Mouse (Mus musculus) E14TG2a.4 (cell line): ENCODE results near the gene Olfr373.

Experiments used
- H3K27me3 ChIP-seq: 2 replicates; pipeline ENCODE4 v1.6.1; 2014; ENCODE audit warnings: low read length, control low read depth; ENCODE audit not compliant: insufficient read depth
- H3K36me3 ChIP-seq: 2 replicates; pipeline ENCODE4 v1.6.1; 2014; ENCODE audit warnings: low read length, control low read depth; ENCODE audit not compliant: insufficient read depth
- H3K4me1 ChIP-seq: replicated peaks from 2 replicates; pipeline ENCODE4 v1.6.1; 2014; ENCODE audit warnings: low read depth, low read length, control low read depth
- H3K4me3 ChIP-seq: replicated peaks from 2 replicates; pipeline ENCODE4 v1.5.1; 2014; ENCODE audit warnings: mild to moderate bottlenecking, low read length
- H3K9me3 ChIP-seq: 2 replicates; pipeline ENCODE4 v1.6.1; 2014; ENCODE audit warnings: low read length, control low read depth
- CTCF ChIP-seq: conservative IDR thresholded peaks from 2 replicates; pipeline ENCODE4 v1.5.1; 2014; ENCODE audit warnings: low read length
- NANOG ChIP-seq: IDR thresholded peaks from 2 replicates; pipeline ENCODE4 v1.6.1; 2014; ENCODE audit warnings: borderline replicate concordance, low read length, mixed read lengths
- POU5F1 ChIP-seq: IDR thresholded peaks from 2 replicates; pipeline ENCODE4 v1.6.1; 2014; ENCODE audit warnings: low read length, borderline replicate concordance

The Olfr373 gene

GRCm38 (mm10) chr8:72151418-72152078 is 68.6 kb downstream of the Olfr373 start:
- H3K9me3 ChIP-seq = no peaks in the 10 kb centered on the region
- H3K4me3 ChIP-seq = no peak overlapping the region
- peaks cover 53% of the 10 kb centered on the region for H3K4me1 ChIP-seq
- no peak for TF ChIP-seq NANOG
- TF ChIP-seq CTCF = no peak
- TF ChIP-seq POU5F1 = no peak
- no peaks in the 10 kb centered on the region for H3K27me3 ChIP-seq
- peaks cover 88% of the 10 kb centered on the region for H3K36me3 ChIP-seq
